Mouse (Mus musculus) neural tube, embryonic 15.5 days (tissue): ENCODE measurements around the gene Tex9. TPM values are rescaled to one million over a fixed set of nuclear protein-coding genes. Genes with fewer than 3 reads are reported as not detected.
A peak's percentile ranks its signal among the peaks of the same experiment; 100 is the strongest.

Experiments used
- ATAC-seq: fragments of 200-750 bp; cut with Nextera tagmentation; 2 replicates; pipeline ENCODE4 v1.8.0; 2017; ENCODE audit warnings: mild to moderate bottlenecking, moderate TSS enrichment, moderate library complexity; ENCODE audit not compliant: low FRiP score
- H3K27ac ChIP-seq: fragments of 300-500 bp; sonication (generic); replicated peaks from 2 replicates; pipeline ENCODE4 v1.5.1; 2015; ENCODE audit warnings: mild to moderate bottlenecking, inconsistent platforms
- H3K27me3 ChIP-seq: fragments of 300-500 bp; sonication (generic); replicated peaks from 2 replicates; pipeline ENCODE4 v1.6.1; 2015; ENCODE audit warnings: inconsistent platforms
- H3K36me3 ChIP-seq: fragments of 300-500 bp; sonication (generic); 2 replicates; pipeline ENCODE4 v1.6.1; 2015; ENCODE audit warnings: inconsistent platforms
- H3K4me1 ChIP-seq: fragments of 300-500 bp; sonication (generic); 2 replicates; pipeline ENCODE4 v1.6.1; 2015; ENCODE audit warnings: inconsistent platforms
- H3K4me2 ChIP-seq: fragments of 300-500 bp; sonication (generic); 2 replicates; pipeline ENCODE4 v1.6.1; 2015; ENCODE audit warnings: inconsistent platforms, mild to moderate bottlenecking, moderate library complexity
- H3K4me3 ChIP-seq: fragments of 300-500 bp; sonication (generic); replicated peaks from 2 replicates; pipeline ENCODE4 v1.5.1; 2015; ENCODE audit warnings: mild to moderate bottlenecking, inconsistent platforms
- H3K9ac ChIP-seq: fragments of 300-500 bp; sonication (generic); replicated peaks from 2 replicates; pipeline ENCODE4 v1.6.1; 2015; ENCODE audit warnings: mild to moderate bottlenecking, inconsistent platforms
- H3K9me3 ChIP-seq: fragments of 300-500 bp; sonication (generic); replicated peaks from 2 replicates; pipeline ENCODE4 v1.6.1; 2016; ENCODE audit warnings: inconsistent platforms
- WGBS: fragments of 180-500 bp; shearing (Covaris S2); methylation state at CpG from one replicate; pipeline ENCODE4 v1.1.7; 2015; ENCODE audit warnings: mixed read lengths; 5-methylcytosine and 5-hydroxymethylcytosine counted together
- polyA plus RNA-seq: library from polyadenylated mRNA; unstranded; fragments of >200 nt; fragmentation: Nextera tagmentation; extraction: Ambion mirVana; gene quantifications from 2 replicates; pipeline ENCODE4 v1.2.1, GENCODE M21; 2015

The Tex9 gene
- polyA plus RNA-seq, result 26.8 and 36.0 TPM in 2 replicates

GRCm38 (mm10) chr9:72492194-72492565 is at the start of gene Tex9:
Tex9 (minus strand) TSS chr9:72492212.
- ATAC-seq, result peak; percentile 56; the same call in 1 of the 2 replicates
- H3K4me2 ChIP-seq, result peak within 1 kb of the TSS; percentile 79
- WGBS, result 7% methylated on average over 6 of the region's 6 CpGs
- no peaks in the 10 kb centered on the region for H3K9me3 ChIP-seq
- no peaks in the 10 kb centered on the region for H3K27me3 ChIP-seq
- peak within 1 kb of the TSS; percentile 60 for H3K9ac ChIP-seq
- no peaks in the 10 kb centered on the region; the same call in 1 of the 2 replicates for H3K36me3 ChIP-seq
- H3K4me1 ChIP-seq, result peaks cover 16% of the 10 kb centered on the region
- H3K4me3 ChIP-seq, result peak within 1 kb of the TSS; percentile 74
- H3K27ac ChIP-seq, result peak within 1 kb of the TSS; percentile 87

- Histone ChIP-seq H3K36me3 (no peaks in the 10 kb centered on the region), H3K4me2 (no peak overlapping the region), H3K27ac (no peak overlapping the region), H3K4me1 (0 out of 2 replicates have a peak, but pooled peaks cover 2% of the 10 kb centered on the region), H3K9me3 (no peaks in the 10 kb centered on the region), H3K4me3 (no peak overlapping the region), H3K27me3 (no peaks in the 10 kb centered on the region), H3K9ac (no peak overlapping the region)
- no peak for ATAC-seq
- WGBS, result 29% methylated on average over 1 of the region's 1 CpGs
These were observed 45.1 kb upstream of the Tex9 start for GRCm38 (mm10) chr9:72537086-72537485.

- no peak overlapping the region for H3K4me3 ChIP-seq
- no peak overlapping the region for H3K9ac ChIP-seq
- peaks cover 11% of the 10 kb centered on the region for H3K4me1 ChIP-seq
- no peaks in the 10 kb centered on the region for H3K9me3 ChIP-seq
- H3K27ac ChIP-seq, result no peak overlapping the region
- peak overlapping the region; percentile 57 for H3K4me2 ChIP-seq
- 72% methylated on average over 3 of the region's 3 CpGs for WGBS
- H3K36me3 ChIP-seq, result no peaks in the 10 kb centered on the region
- no peak for ATAC-seq
- H3K27me3 ChIP-seq, result no peaks in the 10 kb centered on the region
These were observed 43.4 kb upstream of the Tex9 start for GRCm38 (mm10) chr9:72535394-72535793.

- H3K4me3 ChIP-seq, result 0 out of 2 replicates have a peak overlapping the region, but pooled peaks have one; percentile 19
- H3K27me3 ChIP-seq, result no peaks in the 10 kb centered on the region
- no peaks in the 10 kb centered on the region for H3K9me3 ChIP-seq
- H3K4me2 ChIP-seq, result peak overlapping the region; percentile 57
- no peaks in the 10 kb centered on the region for H3K36me3 ChIP-seq
- no peak for ATAC-seq
- WGBS, result 83% methylated on average over 2 of the region's 2 CpGs
- no peak overlapping the region for H3K27ac ChIP-seq
- H3K4me1 ChIP-seq, result peaks cover 14% of the 10 kb centered on the region
- H3K9ac ChIP-seq, result no peak overlapping the region
These were observed 43.0 kb upstream of the Tex9 start for GRCm38 (mm10) chr9:72534985-72535384.

GRCm38 (mm10) chr9:72533089-72533415 is 41.0 kb upstream of the Tex9 start:
- Histone ChIP-seq H3K4me2 (peak overlapping the region; percentile 62), H3K9ac (peak overlapping the region; percentile 97), H3K9me3 (no peaks in the 10 kb centered on the region), H3K36me3 (no peaks in the 10 kb centered on the region), H3K27ac (peak overlapping the region; percentile 100), H3K27me3 (no peaks in the 10 kb centered on the region), H3K4me1 (peaks cover 19% of the 10 kb centered on the region), H3K4me3 (peak overlapping the region; percentile 94)
- ATAC-seq, result no peak; the same call in 1 of the 2 replicates
- 0% methylated on average over 2 of the region's 2 CpGs for WGBS

- peak; percentile 49 for ATAC-seq
- Histone ChIP-seq H3K36me3 (no peaks in the 10 kb centered on the region), H3K9me3 (no peaks in the 10 kb centered on the region), H3K4me3 (peak overlapping the region; percentile 94), H3K4me2 (peak overlapping the region; percentile 62), H3K4me1 (peaks cover 19% of the 10 kb centered on the region), H3K27me3 (no peaks in the 10 kb centered on the region), H3K9ac (peak overlapping the region; percentile 97), H3K27ac (peak overlapping the region; percentile 100)
- WGBS, result 2% methylated on average over 42 of the region's 55 CpGs
These were observed 40.5 kb upstream of the Tex9 start for GRCm38 (mm10) chr9:72532381-72533088.

- Histone ChIP-seq H3K36me3 (no peaks in the 10 kb centered on the region), H3K9me3 (no peaks in the 10 kb centered on the region), H3K9ac (peak within 1 kb of the TSS; percentile 97), H3K27me3 (no peaks in the 10 kb centered on the region), H3K4me3 (peak within 1 kb of the TSS; percentile 94), H3K27ac (peak within 1 kb of the TSS; percentile 100), H3K4me1 (peaks cover 19% of the 10 kb centered on the region), H3K4me2 (peak within 1 kb of the TSS; percentile 62)
- 2% methylated on average over 52 of the region's 63 CpGs for WGBS
- peak; percentile 92 for ATAC-seq
These were observed 40.0 kb upstream of the Tex9 start, which contains the start of gene Rfx7 for GRCm38 (mm10) chr9:72531996-72532380. Rfx7 (plus strand) TSS chr9:72532240.

- Histone ChIP-seq H3K4me1 (peaks cover 19% of the 10 kb centered on the region), H3K4me2 (peak overlapping the region; percentile 62), H3K36me3 (no peaks in the 10 kb centered on the region), H3K27ac (peak overlapping the region; percentile 100), H3K9ac (peak overlapping the region; percentile 97), H3K9me3 (no peaks in the 10 kb centered on the region), H3K4me3 (peak overlapping the region; percentile 94), H3K27me3 (no peaks in the 10 kb centered on the region)
- under 1% methylated on average over 34 of the region's 35 CpGs for WGBS
- ATAC-seq, result peak; percentile 93
These were observed 39.4 kb upstream of the Tex9 start for GRCm38 (mm10) chr9:72531291-72531995.

GRCm38 (mm10) chr9:72530824-72531223 is 38.8 kb upstream of the Tex9 start:
- Histone ChIP-seq H3K27ac (peak overlapping the region; percentile 100), H3K4me1 (peaks cover 19% of the 10 kb centered on the region), H3K4me2 (peak overlapping the region; percentile 62), H3K9ac (peak overlapping the region; percentile 97; the same call in 1 of the 2 replicates), H3K36me3 (no peaks in the 10 kb centered on the region), H3K4me3 (peak overlapping the region; percentile 94), H3K27me3 (no peaks in the 10 kb centered on the region), H3K9me3 (no peaks in the 10 kb centered on the region)
- peak; percentile 6 for ATAC-seq
- WGBS, result 21% methylated on average over 4 of the region's 4 CpGs

- H3K4me1 ChIP-seq, result peaks cover 17% of the 10 kb centered on the region
- H3K4me2 ChIP-seq, result peak overlapping the region; percentile 62
- H3K4me3 ChIP-seq, result no peak overlapping the region
- under 1% methylated on average over 12 of the region's 12 CpGs for WGBS
- H3K27me3 ChIP-seq, result no peaks in the 10 kb centered on the region
- H3K27ac ChIP-seq, result peak overlapping the region; percentile 100
- no peak for ATAC-seq
- no peak overlapping the region for H3K9ac ChIP-seq
- H3K9me3 ChIP-seq, result no peaks in the 10 kb centered on the region
- no peaks in the 10 kb centered on the region for H3K36me3 ChIP-seq
These were observed 38.2 kb upstream of the Tex9 start for GRCm38 (mm10) chr9:72530237-72530636.

- no peak overlapping the region for H3K4me3 ChIP-seq
- H3K27ac ChIP-seq, result no peak overlapping the region
- ATAC-seq, result no peak
- H3K36me3 ChIP-seq, result no peaks in the 10 kb centered on the region
- no peak overlapping the region for H3K9ac ChIP-seq
- H3K4me1 ChIP-seq, result peaks cover 15% of the 10 kb centered on the region
- H3K27me3 ChIP-seq, result no peaks in the 10 kb centered on the region
- 74% methylated on average over 1 of the region's 1 CpGs for WGBS
- no peaks in the 10 kb centered on the region for H3K9me3 ChIP-seq
- H3K4me2 ChIP-seq, result no peak overlapping the region
These were observed 34.1 kb upstream of the Tex9 start for GRCm38 (mm10) chr9:72526091-72526490.

- Histone ChIP-seq H3K27ac (no peak overlapping the region), H3K9ac (no peak overlapping the region)
- ATAC-seq, result no peak
These were observed 28.8 kb upstream of the Tex9 start for GRCm38 (mm10) chr9:72520849-72521248.

More at GRCm38 (mm10) chr9:72520849-72521248, 28.8 kb upstream of the Tex9 start:
- Histone ChIP-seq H3K4me2 (no peak overlapping the region), H3K4me1 (no peaks in the 10 kb centered on the region), H3K9me3 (no peaks in the 10 kb centered on the region), H3K36me3 (no peaks in the 10 kb centered on the region), H3K27me3 (no peaks in the 10 kb centered on the region), H3K4me3 (no peak overlapping the region)
